Mouse (Mus musculus): ENCODE data around the gene Nalcn. TPM values are rescaled to one million over a fixed set of nuclear protein-coding genes. Genes with fewer than 3 reads are reported as not detected.

The Nalcn gene
- total and polyA plus RNA-seq, 3 experiments, result not detected

DNA sequence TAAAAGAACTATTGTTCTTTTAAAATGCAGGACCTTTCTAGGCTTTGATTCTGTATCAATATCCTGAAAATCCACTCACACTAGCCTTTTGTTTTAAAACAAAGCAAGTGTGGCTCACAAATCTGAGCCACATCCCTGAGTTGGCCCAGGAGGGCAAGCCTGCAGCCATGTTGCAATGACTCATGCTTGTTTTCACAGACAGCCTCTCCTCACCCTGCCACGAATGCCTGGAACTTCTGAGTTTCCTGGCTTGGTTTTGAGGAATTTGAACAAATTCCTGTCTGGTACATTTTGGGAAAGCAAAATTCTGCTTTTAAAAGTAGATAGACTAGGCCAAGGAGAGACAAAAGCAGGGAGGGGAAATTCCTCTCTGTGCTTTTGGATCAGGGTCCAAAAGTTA, 95.7 kb downstream of the Nalcn start:
- H3K4me1 ChIP-seq (ENCODE audit: control insufficient read depth in 1 of 2, insufficient read depth in 2 of 2), result no peaks in the 10 kb centered on the region
- no peak for TF ChIP-seq MXI1 (IDR thresholded peaks at IDR 0.05; ENCODE audit: low read depth, low read length)
- no peak for TF ChIP-seq SIN3A (IDR thresholded peaks at IDR 0.05; ENCODE audit: low read length)
- TF ChIP-seq POLR2AphosphoS2 (IDR thresholded peaks at IDR 0.05; ENCODE audit: low read depth, low read length), result no peak
- TF ChIP-seq USF1 (IDR thresholded peaks at IDR 0.05; ENCODE audit: low read depth, low read length), result no peak
- TF ChIP-seq ZNF384 (IDR thresholded peaks at IDR 0.05; ENCODE audit: low read depth, low read length), result no peak
- no peak for TF ChIP-seq RAD21 (IDR thresholded peaks at IDR 0.05; ENCODE audit: low read depth, low read length)
- TF ChIP-seq ELF1 (IDR thresholded peaks at IDR 0.05; ENCODE audit: low read depth, low read length), result no peak
- TF ChIP-seq RCOR1 (conservative IDR thresholded peaks at IDR 0.05; ENCODE audit: low read depth, low read length), result no peak
- no peak for TF ChIP-seq MAZ (IDR thresholded peaks at IDR 0.05; ENCODE audit: low read depth, low read length)
- TF ChIP-seq GABPA (IDR thresholded peaks at IDR 0.05; ENCODE audit: insufficient replicate concordance, low read depth, low read length), result no peak
- TF ChIP-seq ETS1 (conservative IDR thresholded peaks at IDR 0.05; ENCODE audit: low read depth, low read length), result no peak
- no peak for TF ChIP-seq ZC3H11A (IDR thresholded peaks at IDR 0.05; ENCODE audit: low read depth, low read length)
- no peak for TF ChIP-seq POLR2A (IDR thresholded peaks at IDR 0.05; ENCODE audit: low read depth, low read length)
- no peak for TF ChIP-seq JUN (IDR thresholded peaks at IDR 0.05; ENCODE audit: insufficient read depth, low read depth, low read length)
- TF ChIP-seq NELFE (IDR thresholded peaks at IDR 0.05; ENCODE audit: low read depth, low read length), result no peak
- no peak for TF ChIP-seq CHD1 (IDR thresholded peaks at IDR 0.05; ENCODE audit: low read depth, low read length)
- no peak for TF ChIP-seq NRF1 (IDR thresholded peaks at IDR 0.05; ENCODE audit: low read depth, low read length)
- no peak overlapping the region for H3K4me3 ChIP-seq (replicated peaks in 1 of 3; ENCODE audit: low read depth in 2 of 3, low read length in 2 of 3, poor library complexity in 1 of 3)
- H3K27ac ChIP-seq (ENCODE audit: insufficient read depth, low read depth), result no peak overlapping the region
- in situ Hi-C loops (cut with MboI; ENCODE audit: low pct_ligation_motif_present, low pct_unique_long_range_greater_than_20kb, low sequenced_read_pairs), result no loop called here
- H3K4me2 ChIP-seq (ENCODE audit: insufficient read depth, low read depth, poor library complexity, severe bottlenecking), result no peak overlapping the region
- H3K36me3 ChIP-seq (replicated peaks in 1 of 2; ENCODE audit: control insufficient read depth in 1 of 2, insufficient read depth in 1 of 2, low read length in 1 of 2), result no peaks in the 10 kb centered on the region
- no peaks in the 10 kb centered on the region for H3K79me2 ChIP-seq (replicated peaks; ENCODE audit: control insufficient read depth, extremely low read depth, insufficient read depth, poor library complexity, severe bottlenecking)
- DNase-seq (ENCODE audit: extremely low read depth), result no peak
- no peak overlapping the region for H3K9ac ChIP-seq (ENCODE audit: insufficient read depth, low read depth)
- dilution Hi-C loops (cut with MboI; ENCODE audit: extremely low pct_ligation_motif_present, extremely low pct_unique_long_range_greater_than_20kb, low sequenced_read_pairs), result no loop called here
- no peaks in the 10 kb centered on the region for H3K27me3 ChIP-seq (replicated peaks)
- no peaks in the 10 kb centered on the region for H3K9me3 ChIP-seq (replicated peaks; ENCODE audit: low read length)

DNA sequence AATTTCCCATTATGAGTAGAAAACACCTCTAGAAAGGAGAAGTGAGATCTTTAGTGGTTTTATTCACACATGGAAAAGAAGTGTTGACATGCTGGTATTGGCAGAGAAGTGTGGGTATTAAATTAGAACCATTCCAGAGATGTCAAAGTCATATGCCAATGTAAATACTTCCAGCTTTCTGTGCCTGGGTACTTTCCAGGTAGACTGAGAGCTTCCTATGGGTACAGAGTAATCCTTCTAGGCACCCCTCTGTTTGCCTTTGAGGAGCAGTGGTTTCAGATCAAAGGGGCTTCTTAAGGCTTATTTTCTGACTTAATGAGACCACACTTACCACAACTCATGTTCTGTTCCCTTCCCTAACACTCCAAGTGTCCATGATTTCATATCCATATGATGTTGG, 97.8 kb downstream of the Nalcn start:
- H3K27ac ChIP-seq (ENCODE audit: insufficient read depth, low read depth), result no peak overlapping the region
- TF ChIP-seq ETS1 (conservative IDR thresholded peaks at IDR 0.05; ENCODE audit: low read depth, low read length) (no peak), SMC3 (IDR thresholded peaks at IDR 0.05; ENCODE audit: low read depth, low read length) (no peak), IRF4 (IDR thresholded peaks at IDR 0.05; ENCODE audit: low read depth, low read length) (no peak), ZKSCAN1 (IDR thresholded peaks at IDR 0.05; ENCODE audit: borderline replicate concordance, low read depth, low read length) (no peak), ZNF384 (IDR thresholded peaks at IDR 0.05; ENCODE audit: low read depth, low read length) (no peak), MYC (IDR thresholded peaks at IDR 0.05; ENCODE audit: low read depth, low read length) (no peak), CTCF (conservative IDR thresholded peaks at IDR 0.05 in 1 of 2, IDR thresholded peaks at IDR 0.05 in 1 of 2; ENCODE audit: low read depth in 2 of 2, low read length in 2 of 2) (no peak), ELF1 (IDR thresholded peaks at IDR 0.05; ENCODE audit: low read depth, low read length) (no peak), USF2 (conservative IDR thresholded peaks at IDR 0.05; ENCODE audit: low read depth, low read length) (no peak), CHD2 (IDR thresholded peaks at IDR 0.05; ENCODE audit: low read length) (no peak), KAT2A (IDR thresholded peaks at IDR 0.05; ENCODE audit: insufficient replicate concordance, low read length) (no peak), MAX (IDR thresholded peaks at IDR 0.05; ENCODE audit: low read length) (no peak), BHLHE40 (IDR thresholded peaks at IDR 0.05; ENCODE audit: low read depth, low read length) (no peak), JUN (IDR thresholded peaks at IDR 0.05; ENCODE audit: insufficient read depth, low read depth, low read length) (no peak), NELFE (IDR thresholded peaks at IDR 0.05; ENCODE audit: low read depth, low read length) (no peak), ZMIZ1 (IDR thresholded peaks at IDR 0.05; ENCODE audit: low read depth, low read length) (no peak), GABPA (IDR thresholded peaks at IDR 0.05; ENCODE audit: insufficient replicate concordance, low read depth, low read length) (no peak), MXI1 (IDR thresholded peaks at IDR 0.05; ENCODE audit: low read depth, low read length) (no peak), RCOR1 (conservative IDR thresholded peaks at IDR 0.05; ENCODE audit: low read depth, low read length) (no peak)
- H3K9me3 ChIP-seq (replicated peaks; ENCODE audit: low read length), result no peaks in the 10 kb centered on the region
- no peak overlapping the region for H3K4me3 ChIP-seq (replicated peaks in 1 of 3; ENCODE audit: low read depth in 2 of 3, low read length in 2 of 3, poor library complexity in 1 of 3)
- dilution Hi-C loops (cut with MboI; ENCODE audit: extremely low pct_ligation_motif_present, extremely low pct_unique_long_range_greater_than_20kb, low sequenced_read_pairs) (no loop called here), in situ Hi-C loops (cut with MboI; ENCODE audit: low pct_ligation_motif_present, low pct_unique_long_range_greater_than_20kb, low sequenced_read_pairs) (no loop called here)
- H3K4me1 ChIP-seq (ENCODE audit: control insufficient read depth in 1 of 2, insufficient read depth in 2 of 2), result no peaks in the 10 kb centered on the region
- H3K4me2 ChIP-seq (ENCODE audit: insufficient read depth, low read depth, poor library complexity, severe bottlenecking), result no peak overlapping the region
- no peaks in the 10 kb centered on the region for H3K79me2 ChIP-seq (replicated peaks; ENCODE audit: control insufficient read depth, extremely low read depth, insufficient read depth, poor library complexity, severe bottlenecking)
- no peak overlapping the region for H3K9ac ChIP-seq (ENCODE audit: insufficient read depth, low read depth)
- H3K27me3 ChIP-seq (replicated peaks), result no peaks in the 10 kb centered on the region
- no peak for DNase-seq (ENCODE audit: extremely low read depth)
- no peaks in the 10 kb centered on the region for H3K36me3 ChIP-seq (replicated peaks in 1 of 2; ENCODE audit: control insufficient read depth in 1 of 2, insufficient read depth in 1 of 2, low read length in 1 of 2)
